Mouse (Mus musculus) midbrain, embryonic 14.5 days (tissue): ENCODE measurements around the gene Gm17677. TPM values are rescaled to one million over a fixed set of nuclear protein-coding genes. Genes with fewer than 3 reads are reported as not detected.

Experiments used
- ATAC-seq: fragments of 200-750 bp; cut with Nextera tagmentation; 2 replicates; pipeline ENCODE4 v1.8.0; 2017; ENCODE audit warnings: moderate number of reproducible peaks, moderate library complexity; ENCODE audit not compliant: low FRiP score, low TSS enrichment
- DNase-seq: peaks from one replicate; pipeline ENCODE4 v3.0.0-alpha.2; 2015
- H3K27ac ChIP-seq: fragments of 300-500 bp; sonication (generic); replicated peaks from 2 replicates; pipeline ENCODE4 v1.5.1; 2014; ENCODE audit warnings: mild to moderate bottlenecking, low read depth, low read length, moderate library complexity
- H3K27me3 ChIP-seq: fragments of 300-500 bp; sonication (generic); 2 replicates; pipeline ENCODE4 v1.6.1; 2014; ENCODE audit warnings: low read length, control low read depth, mixed read lengths; ENCODE audit not compliant: control insufficient read depth, insufficient read depth
- H3K36me3 ChIP-seq: fragments of 300-500 bp; sonication (generic); 2 replicates; pipeline ENCODE4 v1.6.1; 2014; ENCODE audit warnings: low read length, control low read depth; ENCODE audit not compliant: control insufficient read depth, insufficient read depth
- H3K4me1 ChIP-seq: fragments of 300-500 bp; sonication (generic); 2 replicates; pipeline ENCODE4 v1.6.1; 2014; ENCODE audit warnings: mild to moderate bottlenecking, antibody characterized with exemption, low read length, control low read depth; ENCODE audit not compliant: control insufficient read depth, insufficient read depth
- H3K4me2 ChIP-seq: fragments of 300-500 bp; sonication (generic); 2 replicates; pipeline ENCODE4 v1.6.1; 2014; ENCODE audit warnings: mild to moderate bottlenecking, low read length, moderate library complexity
- H3K4me3 ChIP-seq: fragments of 300-500 bp; sonication (generic); replicated peaks from 2 replicates; pipeline ENCODE4 v1.5.1; 2014; ENCODE audit warnings: low read depth, low read length
- H3K9ac ChIP-seq: fragments of 300-500 bp; sonication (generic); replicated peaks from 2 replicates; pipeline ENCODE4 v1.6.1; 2014; ENCODE audit warnings: mild to moderate bottlenecking, low read length, moderate library complexity
- H3K9me3 ChIP-seq: fragments of 300-500 bp; sonication (generic); 2 replicates; pipeline ENCODE4 v1.6.1; 2016; ENCODE audit warnings: low read length, control low read depth, mixed read lengths; ENCODE audit not compliant: control insufficient read depth
- WGBS: fragments of 180-500 bp; shearing (Covaris S2); extraction: QIAGEN DNeasy Blood & Tissue Kit; methylation state at CpG from one replicate; pipeline ENCODE4 v1.1.7; 2014; 5-methylcytosine and 5-hydroxymethylcytosine counted together
- polyA plus RNA-seq: library from polyadenylated mRNA; unstranded; fragments of >200 nt; fragmentation: Nextera tagmentation; extraction: Ambion mirVana; gene quantifications from 2 replicates; pipeline ENCODE4 v1.2.1, GENCODE M21; 2014

The Gm17677 gene
- polyA plus RNA-seq, result not detected in 2 replicates

DNA sequence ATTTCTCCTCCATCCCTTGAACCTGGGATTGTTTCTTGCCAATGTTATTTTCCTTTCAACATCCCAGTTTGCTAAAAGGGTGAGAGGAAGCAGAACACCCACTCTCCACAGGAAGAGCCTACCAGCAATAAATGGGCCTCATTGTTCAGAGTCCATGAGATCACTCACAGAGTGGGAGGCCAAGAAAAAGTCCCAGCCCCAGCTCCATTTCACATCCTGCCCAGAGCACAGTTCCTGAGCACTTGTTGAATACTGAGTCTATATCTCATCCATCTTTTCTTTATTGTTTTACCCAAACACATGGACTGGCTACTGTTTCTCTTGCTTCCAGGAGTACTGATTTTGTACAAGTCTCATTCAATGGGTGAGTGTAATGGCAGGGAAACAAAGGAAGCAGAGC is at the start of gene Gm17677:
Gene Gm17677 (plus strand): TSS at position 301 of the 400 bp plus-strand sequence.
- H3K9me3 ChIP-seq, result no peaks in the 10 kb centered on the region
- H3K4me2 ChIP-seq, result no peak within 1 kb of the TSS
- no peaks in the 10 kb centered on the region for H3K4me1 ChIP-seq
- no peaks in the 10 kb centered on the region for H3K27me3 ChIP-seq
- ATAC-seq (no peak), DNase-seq (no peak)
- no peak within 1 kb of the TSS for H3K9ac ChIP-seq
- H3K36me3 ChIP-seq, result no peaks in the 10 kb centered on the region
- no peak within 1 kb of the TSS for H3K27ac ChIP-seq
- H3K4me3 ChIP-seq, result no peak within 1 kb of the TSS

DNA sequence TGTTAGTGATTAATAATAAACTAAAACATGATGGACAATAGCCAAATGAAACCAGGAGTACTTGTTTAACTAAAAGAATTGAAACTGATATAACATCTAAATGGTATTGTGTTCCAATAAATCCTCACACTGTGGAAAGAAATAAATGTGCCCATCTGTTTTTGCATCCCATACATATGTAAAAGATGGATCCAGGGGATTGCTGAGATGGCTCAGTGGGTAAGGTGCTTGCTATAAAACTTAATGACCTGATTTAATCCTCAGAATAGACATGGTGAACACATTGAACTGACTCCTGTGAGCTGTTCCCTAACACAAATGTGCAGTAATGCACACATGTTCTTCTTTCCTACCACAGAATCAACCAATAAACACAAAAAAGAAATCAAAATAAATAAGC is 48.9 kb upstream of the Gm17677 start:
- Histone ChIP-seq H3K4me3 (no peak overlapping the region), H3K36me3 (no peaks in the 10 kb centered on the region), H3K9ac (no peak overlapping the region), H3K4me1 (no peaks in the 10 kb centered on the region), H3K27me3 (no peaks in the 10 kb centered on the region), H3K9me3 (peaks cover 4% of the 10 kb centered on the region; the same call in 1 of the 2 replicates), H3K27ac (no peak overlapping the region), H3K4me2 (no peak overlapping the region)
- ATAC-seq (no peak), DNase-seq (no peak)

DNA sequence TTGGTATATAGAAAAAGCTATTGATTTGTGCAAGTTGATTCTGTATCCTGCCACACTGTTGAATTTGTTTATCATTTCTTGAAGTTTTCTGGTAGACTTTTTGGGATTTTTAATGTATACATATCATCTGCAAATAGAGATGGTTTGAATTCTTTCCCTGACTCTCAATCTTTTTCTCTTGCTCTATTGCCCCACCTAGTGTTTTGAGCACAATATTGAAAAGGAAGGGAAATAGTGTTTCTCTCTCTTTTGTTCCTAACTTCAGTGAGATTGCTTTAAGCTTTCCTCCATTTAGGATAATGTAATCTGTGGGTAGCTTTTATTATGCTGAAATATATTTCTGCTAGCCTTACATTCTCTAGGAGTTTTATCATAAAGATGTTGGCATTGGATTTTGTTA is 33.6 kb upstream of the Gm17677 start:
- Histone ChIP-seq H3K9ac (no peak overlapping the region), H3K4me1 (no peaks in the 10 kb centered on the region), H3K27me3 (no peaks in the 10 kb centered on the region), H3K4me2 (no peak overlapping the region), H3K27ac (no peak overlapping the region), H3K4me3 (no peak overlapping the region), H3K9me3 (no peaks in the 10 kb centered on the region), H3K36me3 (no peaks in the 10 kb centered on the region)
- no peak for DNase-seq
- ATAC-seq, result no peak

DNA sequence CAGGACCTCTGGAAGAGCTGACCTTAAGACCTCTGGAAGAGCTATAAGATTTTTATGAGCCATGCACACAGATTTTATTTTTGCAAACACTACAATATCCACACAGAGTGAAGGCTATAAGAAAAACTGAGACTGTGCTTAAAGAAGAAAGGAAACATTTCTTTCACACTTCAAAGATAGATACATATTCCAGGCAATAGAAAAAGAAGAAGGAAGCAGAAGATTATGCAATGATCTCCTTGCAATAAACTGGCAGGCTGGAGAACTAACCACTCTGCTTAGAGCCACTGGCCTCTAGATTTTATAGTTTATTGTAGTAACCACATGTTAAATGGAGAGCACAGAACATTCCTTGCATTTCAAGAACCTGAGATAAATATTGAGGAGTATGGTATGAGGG is 16.0 kb downstream of the Gm17677 start:
- H3K9me3 ChIP-seq, result no peaks in the 10 kb centered on the region

DNA sequence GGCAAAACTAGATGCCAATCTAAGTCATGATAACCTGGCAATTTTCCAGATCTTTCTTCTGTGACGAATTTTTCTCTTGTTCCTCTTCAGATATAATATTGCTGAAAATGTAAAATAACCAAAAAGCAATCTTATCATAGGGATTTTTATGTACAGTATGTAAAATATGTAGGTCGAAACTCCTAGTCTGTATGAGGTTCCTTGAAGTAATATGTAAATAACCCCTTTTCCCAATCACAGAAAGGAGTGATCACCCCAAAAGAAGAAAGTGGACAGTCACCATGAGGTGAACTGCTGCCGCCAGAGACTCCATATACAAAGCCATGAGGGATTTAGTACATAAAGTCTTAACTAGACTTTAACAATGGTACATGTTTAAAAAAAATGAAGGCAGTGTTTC is 37.2 kb downstream of the Gm17677 start, which contains the start of gene Gm17727:
Gene Gm17727 (minus strand): TSS at position 101 of the 400 bp plus-strand sequence.
- DNase-seq (no peak), ATAC-seq (no peak)
- Histone ChIP-seq H3K9ac (no peak within 1 kb of the TSS), H3K4me2 (no peak within 1 kb of the TSS), H3K27ac (no peak within 1 kb of the TSS), H3K36me3 (no peaks in the 10 kb centered on the region), H3K9me3 (no peaks in the 10 kb centered on the region; the same call in 1 of the 2 replicates), H3K4me3 (no peak within 1 kb of the TSS), H3K27me3 (no peaks in the 10 kb centered on the region), H3K4me1 (no peaks in the 10 kb centered on the region)
- 66% methylated on average over 3 of the region's 3 CpGs for WGBS

More for the DNA sequence above, 16.0 kb downstream of the Gm17677 start:
- no peak for ATAC-seq
- H3K4me3 ChIP-seq, result no peak overlapping the region
- DNase-seq, result no peak
- H3K36me3 ChIP-seq, result no peaks in the 10 kb centered on the region
- no peak overlapping the region for H3K4me2 ChIP-seq
- no peaks in the 10 kb centered on the region for H3K27me3 ChIP-seq
- no peak overlapping the region for H3K27ac ChIP-seq
- H3K9ac ChIP-seq, result no peak overlapping the region
- no peaks in the 10 kb centered on the region for H3K4me1 ChIP-seq

DNA sequence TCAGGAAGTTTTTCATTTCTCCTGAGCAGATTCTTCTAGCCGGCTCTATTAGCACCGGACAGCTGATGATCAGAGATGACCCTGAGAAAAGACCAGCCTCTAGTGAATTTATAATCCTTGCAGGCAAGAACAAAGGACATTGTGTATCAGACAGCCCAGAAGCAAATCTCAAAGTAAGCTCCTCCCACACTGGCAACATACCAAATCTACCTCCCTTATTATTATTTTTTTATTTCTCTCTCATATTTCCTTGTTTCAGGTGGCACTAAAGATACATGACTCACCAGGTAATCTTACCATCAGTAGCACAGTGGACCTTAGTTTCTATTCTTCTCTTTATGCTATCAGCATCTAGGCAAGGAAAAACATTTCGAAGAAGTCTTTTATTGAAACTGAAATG is 49.2 kb downstream of the Gm17677 start, which contains the start of the genes Gm27235 and D730048I06Rik:
Gene Gm27235 (minus strand): TSS at position 101 of the 400 bp plus-strand sequence.
Gene D730048I06Rik (minus strand): TSS at position 112 of the 400 bp plus-strand sequence.
- H3K4me2 ChIP-seq, result no peak within 1 kb of the TSS
- H3K27ac ChIP-seq, result no peak within 1 kb of the TSS
- 91% methylated on average over 3 of the region's 3 CpGs for WGBS
- peaks cover 7% of the 10 kb centered on the region; the same call in 1 of the 2 replicates for H3K9me3 ChIP-seq
- H3K9ac ChIP-seq, result no peak within 1 kb of the TSS
- no peak for ATAC-seq
- H3K4me1 ChIP-seq, result no peaks in the 10 kb centered on the region
- no peak within 1 kb of the TSS for H3K4me3 ChIP-seq
- no peaks in the 10 kb centered on the region for H3K36me3 ChIP-seq
- DNase-seq, result no peak
- no peaks in the 10 kb centered on the region for H3K27me3 ChIP-seq

Other genes with a start within 250 kb of the Gm17677 start
- gene Gm1113, start 222.8 kb upstream of the Gm17677 start, polyA plus RNA-seq, result not detected in 2 replicates
- gene Ddx25, start 182.5 kb upstream of the Gm17677 start, polyA plus RNA-seq, result 27.2 and 32.4 TPM in 2 replicates
- gene Pus3, start 182.5 kb upstream of the Gm17677 start, polyA plus RNA-seq, result 16.5 and 18.8 TPM in 2 replicates
- 0.62 and 0.74 TPM in 2 replicates for gene Pate2, start 170.8 kb upstream of the Gm17677 start, polyA plus RNA-seq
- gene Hyls1, start 170.7 kb upstream of the Gm17677 start, polyA plus RNA-seq, result 16.4 and 21.3 TPM in 2 replicates
- gene Pate4, start 129.1 kb upstream of the Gm17677 start, polyA plus RNA-seq, result not detected in 2 replicates
- not detected in 2 replicates for gene Pate3, start 92.8 kb upstream of the Gm17677 start, polyA plus RNA-seq
- gene Pate1, start 53.7 kb upstream of the Gm17677 start, polyA plus RNA-seq, result not detected in 2 replicates
- not detected in 2 replicates for gene Gm17727, start 37.1 kb downstream of the Gm17677 start, polyA plus RNA-seq
- not detected in 2 replicates for gene Gm27235, start 49.1 kb downstream of the Gm17677 start, polyA plus RNA-seq
- not detected in 2 replicates for gene D730048I06Rik, start 49.1 kb downstream of the Gm17677 start, polyA plus RNA-seq
- gene 9230110F15Rik, start 103.1 kb downstream of the Gm17677 start, polyA plus RNA-seq, result not detected in 2 replicates
- not detected in 2 replicates for gene 9230113P08Rik, start 167.4 kb downstream of the Gm17677 start, polyA plus RNA-seq